Mouse (Mus musculus) left cerebral cortex, postnatal 10 days (tissue): Measurements from ENCODE around the gene Plekhg5. TPM values are rescaled to one million over a fixed set of nuclear protein-coding genes. Genes with fewer than 3 reads are reported as not detected.

ENCODE experiments used
- DNase-seq, 2 experiments: peaks; one replicate each; pipeline ENCODE4 v3.0.0; 2021 to 2022; ENCODE audit warnings: low spot score in 2 of 2, mixed read lengths in 1 of 2; ENCODE audit errors: extremely low spot score in 1 of 2
- intact Hi-C: fragments of 180-260 bp; cut with DNase I; formaldehyde crosslinking; loops from one replicate; pipeline ENCODE4 v1.15.1; 2025
- total RNA-seq, 2 experiments: library from RNA; stranded (reverse); gene quantifications; 2 replicates each; pipeline ENCODE4 v1.2.3; 2021

The Plekhg5 gene
- total RNA-seq, 2 experiments from 2014 or later, result 43.3 to 46.9 TPM

- intact Hi-C loops, result no loop called here
Measured at GRCm38 (mm10) chr4:152067280-152067679, 5.0 kb upstream of the Plekhg5 start.

GRCm38 (mm10) chr4:152068166-152068724, 4.1 kb upstream of the Plekhg5 start:
- intact Hi-C loops, result no loop called here
- no peak for DNase-seq

More at GRCm38 (mm10) chr4:152067280-152067679, 5.0 kb upstream of the Plekhg5 start:
- no peak for DNase-seq

GRCm38 (mm10) chr4:152069245-152069644, 3.1 kb upstream of the Plekhg5 start:
- DNase-seq, result no peak
- intact Hi-C loops, result no loop called here

DNA sequence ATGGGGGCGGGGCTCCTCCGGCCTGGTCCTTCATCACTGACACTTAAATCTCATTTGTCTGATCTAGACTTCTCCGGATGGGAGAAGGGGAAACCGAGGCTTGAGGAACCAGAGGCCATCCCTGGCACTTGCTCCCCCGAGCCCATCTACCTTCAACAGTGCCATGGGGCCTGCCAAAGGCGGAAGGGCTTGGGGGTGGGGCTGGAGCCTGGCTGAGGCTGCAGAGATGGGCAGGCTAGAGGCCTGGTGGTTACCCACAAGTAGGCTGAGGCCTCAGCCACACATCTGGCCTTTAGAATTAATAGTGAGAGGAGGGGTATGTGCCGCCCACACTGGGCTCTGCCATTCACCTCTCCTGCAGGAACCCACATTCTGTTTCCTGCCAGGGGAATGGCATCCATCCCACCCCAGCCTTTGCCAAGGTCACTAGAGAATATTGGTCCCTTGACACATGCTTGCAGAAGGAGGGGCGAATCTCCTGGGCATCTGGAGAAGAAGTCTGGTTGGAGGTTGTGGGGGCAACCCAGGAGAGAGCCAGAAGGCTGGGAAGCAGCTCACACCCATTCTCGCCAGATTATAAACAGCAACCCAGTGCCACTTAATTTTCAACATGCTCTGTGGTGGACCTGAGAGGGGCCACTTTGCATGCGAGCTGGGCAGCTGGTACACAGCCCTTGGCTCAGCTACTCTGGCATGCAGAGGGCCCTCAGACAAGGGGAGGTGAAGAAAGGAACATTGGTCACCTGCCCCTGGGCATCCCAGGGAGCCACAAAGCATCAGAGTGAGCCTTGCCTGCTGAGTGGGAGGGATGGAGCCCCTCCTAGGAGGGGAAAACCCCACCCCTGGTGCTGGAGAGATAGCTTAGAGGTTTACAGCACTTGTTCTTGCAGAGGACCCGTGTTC, 1.6 kb upstream of the Plekhg5 start:
- DNase-seq, result no peak
- intact Hi-C loops, result no loop called here

DNA sequence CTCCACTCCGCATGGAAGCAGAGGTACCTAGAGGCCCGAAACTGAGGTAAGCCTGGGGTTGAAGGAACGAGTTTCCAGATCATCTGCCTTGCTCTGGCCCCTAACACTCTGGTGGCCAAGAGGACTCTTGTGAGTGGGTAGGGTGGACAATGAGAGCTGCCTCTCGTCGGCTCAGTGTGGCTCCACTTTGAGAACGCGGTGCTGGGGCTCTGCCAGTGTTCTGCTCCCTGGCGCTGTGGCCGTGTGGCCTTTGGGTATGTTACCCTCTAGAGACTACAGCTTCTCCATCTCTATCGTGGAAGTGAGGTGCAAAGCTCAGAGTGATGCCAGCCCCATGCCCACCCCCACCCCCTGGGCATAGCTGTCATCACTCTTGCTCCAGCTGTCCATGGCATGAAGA, 357 bp downstream of the Plekhg5 start:
- DNase-seq, result no peak
- intact Hi-C loops, result no loop called here

GRCm38 (mm10) chr4:152073715-152074114, 1.4 kb downstream of the Plekhg5 start:
- DNase-seq, result no peak
- intact Hi-C loops, result no loop called here

GRCm38 (mm10) chr4:152074548-152074947, 2.2 kb downstream of the Plekhg5 start:
- intact Hi-C loops, result no loop called here
- DNase-seq, result no peak

- no peak for DNase-seq
- intact Hi-C loops, result no loop called here
Measured at GRCm38 (mm10) chr4:152077191-152077590, 4.9 kb downstream of the Plekhg5 start.

GRCm38 (mm10) chr4:152078105-152078530, 5.8 kb downstream of the Plekhg5 start:
- peak in 1 of 2 experiments; percentile 72 for DNase-seq

DNA sequence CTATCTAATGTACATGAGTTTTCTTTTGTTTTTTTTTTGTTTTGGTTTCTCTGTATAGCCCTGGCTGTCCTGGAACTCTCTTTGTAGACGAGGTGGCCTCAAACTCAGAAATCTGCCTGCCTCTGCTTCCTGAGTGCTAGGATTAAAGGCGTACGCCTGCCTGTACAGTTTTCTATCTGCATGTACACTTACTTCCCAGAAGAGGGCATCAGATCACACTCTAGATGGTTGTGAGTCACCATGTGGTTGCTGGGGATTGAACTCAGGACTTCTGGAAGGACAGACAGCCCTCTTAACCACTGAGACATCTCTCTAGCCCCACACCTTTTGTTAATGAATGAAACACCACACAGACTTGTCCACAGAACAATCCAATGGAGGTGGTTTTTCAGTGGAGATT, 7.0 kb downstream of the Plekhg5 start:
- DNase-seq, result no peak
- intact Hi-C loops, result no loop called here

More at GRCm38 (mm10) chr4:152078105-152078530, 5.8 kb downstream of the Plekhg5 start:
- intact Hi-C loops, result no loop called here

GRCm38 (mm10) chr4:152079931-152080330, 7.6 kb downstream of the Plekhg5 start:
- peak in 1 of 2 experiments; percentile 67 for DNase-seq
- intact Hi-C loops, result no loop called here

DNA sequence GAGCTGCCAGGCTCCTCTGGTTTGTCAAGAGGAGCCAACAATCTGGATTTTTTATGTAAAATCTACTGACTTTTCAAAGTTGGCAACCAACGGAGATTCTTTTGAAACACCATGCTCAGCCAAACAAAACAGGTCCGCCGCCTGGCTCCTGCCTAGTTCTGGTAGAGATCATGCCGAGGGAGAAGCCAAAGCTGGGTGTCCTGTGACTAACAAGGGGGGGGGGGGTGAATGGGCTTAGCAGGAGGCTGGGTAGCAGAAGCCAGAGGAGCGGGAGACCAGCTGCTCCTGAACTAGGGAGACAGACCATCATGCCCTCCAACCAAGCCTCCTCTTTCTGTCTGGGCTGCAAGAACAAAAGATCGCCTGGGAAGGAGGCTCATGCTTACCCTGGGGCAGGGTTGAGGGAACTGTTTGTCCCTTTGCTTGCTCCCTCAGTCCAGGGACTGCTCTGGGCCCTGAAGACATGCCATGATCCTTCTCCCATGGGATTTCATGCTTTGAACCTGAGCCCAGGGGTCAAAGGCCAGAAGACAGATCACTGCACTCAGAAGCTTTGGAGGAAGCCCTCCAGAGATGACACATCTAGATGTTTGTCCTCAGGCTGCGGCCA, 11.4 kb downstream of the Plekhg5 start:
- intact Hi-C loops, result no loop called here
- DNase-seq, result peak in 1 of 2 experiments; percentile 38

DNA sequence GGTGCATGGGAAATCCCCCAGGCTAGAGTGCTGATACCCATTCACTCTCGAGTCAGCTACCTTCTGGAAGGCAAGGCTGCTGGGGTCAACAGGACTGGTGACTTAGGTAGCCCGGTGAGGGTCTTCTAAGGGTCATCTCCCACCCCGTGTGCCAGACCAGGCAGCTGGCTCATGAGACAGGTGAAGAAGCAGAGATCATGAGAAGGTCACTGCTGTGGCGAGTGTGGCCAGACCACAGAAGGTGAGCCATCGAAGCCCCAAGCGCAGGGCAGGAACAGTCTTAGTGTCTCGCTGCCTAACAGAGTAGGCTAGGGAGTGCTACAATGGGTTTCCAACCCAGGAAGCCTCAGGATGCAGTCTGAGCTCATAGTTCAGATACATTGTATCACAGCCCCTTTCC, 12.3 kb downstream of the Plekhg5 start:
- intact Hi-C loops, result no loop called here
- DNase-seq, result no peak

GRCm38 (mm10) chr4:152086505-152087210, 14.4 kb downstream of the Plekhg5 start:
- intact Hi-C loops, result no loop called here
- peak in 1 of 2 experiments; percentile 81 for DNase-seq

DNA sequence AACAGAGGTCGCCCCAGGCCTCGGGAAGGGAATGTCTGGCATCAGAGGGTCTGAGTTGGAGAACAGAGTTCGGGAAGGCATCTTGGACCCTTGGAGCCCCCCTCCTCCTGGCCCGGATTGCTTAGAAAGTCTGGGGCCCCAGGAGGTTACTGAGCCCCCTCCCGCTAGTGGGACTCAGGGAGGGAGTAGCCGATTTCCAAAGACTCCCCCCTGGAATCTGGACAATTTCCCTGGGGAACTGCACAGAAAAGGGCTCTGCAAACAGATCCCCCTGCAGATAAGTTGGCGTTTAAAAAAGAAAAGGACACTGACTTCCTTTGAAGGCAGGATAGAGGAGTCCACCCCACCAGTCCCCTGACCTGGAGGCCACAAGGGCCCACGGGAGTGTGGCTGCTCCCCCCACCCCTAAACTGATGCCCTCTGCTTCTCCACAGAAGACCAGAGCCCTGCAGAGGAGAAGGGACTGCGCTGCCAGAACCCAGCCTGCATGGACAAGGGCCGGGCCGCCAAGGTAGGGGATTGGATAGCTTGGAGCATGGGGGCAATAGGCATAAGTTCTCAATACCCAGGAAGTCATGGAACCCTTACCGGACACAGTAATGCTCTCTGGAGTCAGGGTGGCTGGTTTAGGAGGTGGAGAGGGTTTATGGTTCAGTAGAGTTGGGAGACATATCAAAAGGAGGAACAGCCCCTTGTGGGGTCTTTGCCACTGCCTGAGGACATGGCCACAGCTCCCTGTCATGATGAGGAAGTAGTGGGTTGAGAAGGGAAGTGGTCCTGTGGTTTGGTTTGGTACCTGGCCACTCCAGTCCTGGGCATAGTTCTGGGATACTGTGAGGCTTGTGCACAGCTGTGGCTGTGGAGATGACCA, 15.1 kb downstream of the Plekhg5 start:
- DNase-seq, result no peak
- intact Hi-C loops, result no loop called here

- intact Hi-C loops, result no loop called here
Measured at GRCm38 (mm10) chr4:152088133-152088532, 15.8 kb downstream of the Plekhg5 start.

GRCm38 (mm10) chr4:152088556-152089120, 16.3 kb downstream of the Plekhg5 start:
- DNase-seq, result peak; percentile 73 to 83
- intact Hi-C loops, result no loop called here

More at GRCm38 (mm10) chr4:152088133-152088532, 15.8 kb downstream of the Plekhg5 start:
- DNase-seq, result peak in 1 of 2 experiments; percentile 57

- intact Hi-C loops, result no loop called here
- DNase-seq, result no peak
Measured at GRCm38 (mm10) chr4:152090191-152090590, 17.9 kb downstream of the Plekhg5 start.
